Mouse (Mus musculus): ENCODE results near the gene Pla2g6.

Gene Pla2g6

DNA sequence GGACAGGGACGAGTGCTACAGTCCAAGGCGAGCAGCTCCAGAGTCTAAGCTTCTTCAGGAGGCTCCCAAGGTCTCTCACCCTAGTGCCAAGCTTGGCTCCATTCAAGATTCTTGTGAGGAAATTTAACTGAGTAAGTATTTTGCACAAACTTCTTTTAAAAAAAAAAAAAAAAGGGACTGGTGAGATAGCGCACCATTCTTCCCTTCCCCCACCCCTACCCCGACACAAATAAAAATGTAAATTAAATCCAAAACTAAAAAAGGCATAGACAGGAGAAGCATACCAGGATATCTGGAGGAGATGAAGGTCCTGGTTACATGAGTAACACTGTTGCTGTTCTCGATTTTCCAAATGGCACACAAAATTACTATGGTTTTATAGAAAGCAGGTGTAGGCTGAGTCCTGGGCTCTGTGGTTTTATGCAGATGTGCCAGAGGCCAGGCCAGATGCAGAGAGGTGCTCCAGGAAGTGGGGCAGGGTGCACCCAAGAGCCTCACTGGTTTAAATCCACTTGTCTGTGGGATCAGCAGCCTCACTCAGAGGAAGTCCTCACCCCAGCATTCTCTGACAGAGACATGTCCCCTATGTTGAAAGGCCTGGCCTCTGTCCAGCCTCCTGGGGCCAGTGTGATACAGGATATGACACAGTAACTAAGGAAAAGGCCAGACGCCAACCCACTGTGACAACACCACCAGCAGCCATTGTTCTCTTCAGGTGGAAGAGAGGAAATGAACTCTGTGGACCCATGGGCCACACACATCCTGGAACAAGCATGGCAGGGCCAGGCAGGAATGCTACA is 5.0 kb downstream of the Pla2g6 start:
- DNase-seq (ENCODE audit: low spot score) = peak; percentile 58

DNA sequence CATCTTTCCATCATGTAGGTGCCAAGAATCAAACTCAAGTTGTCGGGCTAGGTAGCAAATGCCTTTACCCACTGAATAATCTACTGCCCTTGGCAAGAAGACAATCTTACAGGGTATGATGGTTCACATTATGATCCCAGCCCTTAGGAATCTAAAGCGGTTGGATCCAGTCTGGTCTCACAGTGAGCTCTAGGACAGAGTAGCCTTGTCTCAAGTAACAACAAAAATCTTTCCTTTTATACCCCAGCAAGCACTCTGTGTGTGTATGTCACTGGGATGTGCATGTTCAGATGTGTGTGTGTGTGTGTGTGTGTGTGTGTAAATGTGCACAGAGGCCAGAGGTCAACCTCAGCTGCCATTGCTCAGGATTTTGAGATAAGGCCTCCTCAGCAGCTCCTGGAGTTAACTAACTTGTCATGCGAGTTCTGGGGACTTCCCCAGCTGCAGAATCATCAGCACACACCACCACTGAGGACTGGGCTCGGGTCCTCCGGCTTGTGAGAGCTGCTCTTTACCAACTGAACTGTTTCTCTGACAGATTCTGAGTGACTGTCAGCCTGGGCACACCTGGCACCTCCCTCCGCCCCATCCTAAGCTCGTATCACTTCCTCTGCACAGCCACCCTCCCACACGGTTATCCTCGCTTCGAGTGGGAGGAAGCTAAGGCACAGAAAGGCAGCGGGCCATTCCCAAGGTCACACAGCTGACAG is 5.8 kb downstream of the Pla2g6 start:
- DNase-seq (ENCODE audit: low spot score) = no peak

DNA sequence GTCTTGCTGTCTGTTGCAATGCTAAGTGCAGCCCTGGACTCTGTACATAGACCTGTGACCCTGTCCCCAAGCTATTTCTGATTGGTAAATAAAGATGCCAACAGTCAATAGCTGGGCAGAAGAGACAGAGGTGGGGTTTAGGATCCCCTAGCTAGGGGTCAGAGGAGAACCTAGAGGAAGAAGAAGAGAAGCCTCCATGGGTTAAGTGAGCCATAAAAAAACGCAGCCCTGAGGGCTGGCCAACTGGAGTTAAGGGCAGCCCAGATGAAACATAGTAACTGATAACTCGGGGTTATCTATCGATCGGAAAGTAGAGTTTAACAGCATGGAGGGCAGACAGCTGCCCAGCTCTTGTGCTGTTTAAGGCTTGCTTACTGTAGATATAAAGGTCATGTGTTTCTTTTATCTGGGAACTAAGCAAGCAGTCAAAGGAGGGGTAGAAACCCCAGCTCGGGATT is 6.4 kb downstream of the Pla2g6 start:
- no peak for DNase-seq (ENCODE audit: low spot score)

DNA sequence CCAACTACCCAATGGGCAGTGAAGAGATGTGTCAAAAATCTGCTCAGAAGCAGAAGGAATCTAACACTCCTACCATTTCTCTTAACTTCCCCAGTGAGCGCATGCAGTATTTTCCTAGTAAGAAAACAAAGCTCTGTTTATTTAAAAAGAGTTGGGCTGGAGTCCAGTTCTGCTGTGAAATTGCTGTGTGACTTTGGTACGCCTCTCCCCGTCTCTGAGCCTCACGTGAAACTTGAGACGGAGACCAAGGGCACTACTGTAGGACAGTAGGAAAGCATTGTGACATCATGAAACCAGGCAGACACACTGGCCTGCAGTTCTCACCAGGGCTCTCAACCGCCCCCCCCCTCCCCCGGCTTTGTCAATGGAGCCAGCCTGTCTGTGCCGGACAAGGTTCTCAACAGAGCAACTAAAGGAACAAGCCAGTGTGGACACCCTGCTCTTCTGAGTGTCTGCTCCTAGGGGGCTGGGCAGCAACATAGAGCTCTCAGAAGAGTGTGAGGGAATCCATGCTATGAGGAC is 14.3 kb downstream of the Pla2g6 start:
- no peak for DNase-seq (ENCODE audit: low spot score)

DNA sequence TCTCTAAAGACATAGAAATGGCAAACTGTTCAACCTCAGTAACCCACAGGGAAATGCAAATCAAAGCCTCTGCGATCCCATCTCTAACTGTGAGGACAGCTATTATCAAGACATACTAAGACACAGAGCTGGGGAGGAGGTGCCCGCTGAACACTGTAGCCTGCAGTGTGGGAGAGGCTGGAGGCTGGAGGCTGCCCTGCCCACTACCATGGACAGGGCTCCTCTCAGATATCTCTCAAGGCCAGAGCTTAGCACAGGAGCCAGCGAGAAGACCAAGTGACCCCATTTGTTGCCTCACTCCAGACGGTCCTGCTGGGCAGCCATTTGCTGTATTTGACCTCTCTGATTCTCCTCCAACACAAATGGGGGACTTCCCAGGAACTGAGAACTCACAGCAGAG is 20.3 kb downstream of the Pla2g6 start:
- no peak for DNase-seq (ENCODE audit: low spot score)

DNA sequence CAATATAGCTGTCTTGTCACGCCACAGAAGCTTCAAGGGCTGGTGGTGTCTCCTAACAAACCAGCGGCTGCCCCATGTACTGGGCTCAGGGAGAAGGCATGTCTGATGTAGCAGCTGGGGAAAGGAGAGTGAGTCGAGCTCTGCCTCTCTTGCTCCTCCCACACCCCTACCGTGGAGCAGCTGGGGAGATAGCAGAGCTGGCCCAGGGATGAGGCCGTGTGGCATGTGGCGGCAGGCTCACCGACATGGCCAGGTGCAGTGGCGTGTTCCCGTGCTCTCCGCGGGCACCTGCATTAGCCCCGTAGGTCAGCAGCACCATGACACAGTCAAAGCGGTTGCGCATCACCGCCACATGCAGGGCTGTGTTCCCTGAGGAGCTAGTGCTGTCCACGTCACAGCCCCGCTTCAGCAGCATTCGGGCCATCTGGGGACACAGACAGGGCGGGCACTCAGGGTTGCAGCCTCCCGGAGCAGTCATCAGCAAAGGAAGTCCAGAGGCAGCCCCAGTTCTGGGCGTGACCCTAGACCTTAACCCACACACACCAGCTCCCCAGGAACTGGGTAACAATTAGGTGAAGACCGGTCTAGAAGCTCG is 22.1 kb downstream of the Pla2g6 start:
- DNase-seq (ENCODE audit: low spot score) = no peak

DNA sequence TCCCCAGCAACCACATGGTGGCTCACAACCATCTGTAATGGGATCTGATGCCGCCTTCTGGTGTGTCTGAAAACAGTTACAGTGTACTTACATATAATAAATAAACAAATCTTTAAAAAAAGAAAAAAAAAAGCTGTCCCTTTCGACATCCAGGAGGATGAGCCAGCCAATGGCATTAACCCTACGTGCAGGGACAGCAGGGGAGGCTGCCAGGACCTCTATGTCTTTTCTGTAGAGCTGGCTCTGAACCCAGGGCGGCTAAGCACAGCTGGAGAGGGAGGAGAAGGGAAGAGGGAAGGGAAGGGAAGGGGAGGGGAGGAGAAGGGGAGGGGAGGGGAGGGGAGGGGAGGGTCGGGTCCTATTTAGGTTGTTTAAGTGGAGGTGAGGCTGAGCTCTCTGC is 23.4 kb downstream of the Pla2g6 start:
- DNase-seq (ENCODE audit: low spot score) = no peak

DNA sequence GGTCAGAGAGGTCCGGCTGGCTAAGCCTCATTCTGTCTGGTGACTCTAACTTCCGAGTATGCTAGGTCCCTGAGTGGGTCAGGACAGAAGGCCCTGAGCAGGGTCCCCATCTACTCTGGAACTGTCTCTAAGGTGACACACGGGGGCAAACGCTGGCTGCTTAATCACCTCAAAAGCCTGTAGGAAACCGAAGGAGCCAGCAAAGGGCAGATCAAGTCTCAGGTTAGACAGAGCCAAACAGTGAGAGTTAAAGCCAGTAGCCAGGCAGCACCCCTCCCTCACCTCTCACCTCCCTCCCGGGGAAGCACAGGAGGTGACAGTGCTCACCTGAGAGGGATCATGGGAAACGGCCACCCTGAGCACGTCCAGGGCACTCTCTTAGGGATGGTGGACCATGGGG is 24.5 kb downstream of the Pla2g6 start:
- DNase-seq (ENCODE audit: low spot score) = no peak

DNA sequence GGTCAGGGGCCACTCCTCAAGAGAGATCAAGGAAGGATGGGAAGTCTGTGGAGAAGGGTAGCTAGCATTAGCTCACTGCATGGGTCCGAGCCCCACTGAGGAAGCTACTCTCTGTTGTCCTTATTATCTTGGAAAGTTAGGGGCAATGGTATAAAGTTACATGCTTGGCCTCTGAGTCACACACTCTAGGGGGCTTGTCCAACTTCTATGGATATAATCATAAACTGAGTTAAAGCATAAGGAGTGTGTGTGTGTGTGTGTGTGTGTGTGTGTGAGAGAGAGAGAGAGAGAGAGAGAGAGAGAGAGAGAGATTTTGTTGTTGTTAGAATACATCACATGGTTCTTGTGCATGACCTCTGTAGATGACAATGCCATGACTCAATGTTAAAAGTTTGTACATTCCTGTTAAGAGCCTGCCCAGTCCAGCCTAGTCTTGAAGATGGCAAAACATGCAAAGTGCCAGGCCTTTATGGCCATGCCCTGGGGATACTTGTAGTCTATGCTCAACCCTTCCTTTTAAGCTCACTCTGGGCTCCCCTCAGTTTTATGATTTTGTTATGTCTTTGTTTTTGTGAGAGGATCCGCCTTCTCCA is 28.5 kb downstream of the Pla2g6 start:
- DNase-seq (ENCODE audit: low spot score) = no peak

DNA sequence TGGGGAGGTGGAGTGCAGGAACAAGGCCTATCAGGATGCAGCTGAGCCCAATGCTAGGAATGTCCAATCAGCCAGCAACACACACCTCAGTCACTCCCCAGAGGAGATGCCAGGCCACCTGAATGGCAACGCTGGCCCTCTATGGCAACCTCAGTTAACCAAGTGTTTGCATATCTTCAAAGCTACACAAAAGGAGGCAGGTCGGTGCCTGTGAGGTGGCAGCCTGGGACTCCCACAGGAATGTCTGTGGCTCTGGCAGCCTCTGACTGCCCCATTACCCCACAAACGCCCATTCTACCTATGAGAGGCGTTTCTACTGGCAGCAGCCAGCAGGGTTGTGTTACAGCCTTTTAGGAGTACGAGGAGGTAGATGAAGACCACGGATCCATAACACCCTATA is 29.6 kb downstream of the Pla2g6 start:
- no peak for DNase-seq (ENCODE audit: low spot score)

DNA sequence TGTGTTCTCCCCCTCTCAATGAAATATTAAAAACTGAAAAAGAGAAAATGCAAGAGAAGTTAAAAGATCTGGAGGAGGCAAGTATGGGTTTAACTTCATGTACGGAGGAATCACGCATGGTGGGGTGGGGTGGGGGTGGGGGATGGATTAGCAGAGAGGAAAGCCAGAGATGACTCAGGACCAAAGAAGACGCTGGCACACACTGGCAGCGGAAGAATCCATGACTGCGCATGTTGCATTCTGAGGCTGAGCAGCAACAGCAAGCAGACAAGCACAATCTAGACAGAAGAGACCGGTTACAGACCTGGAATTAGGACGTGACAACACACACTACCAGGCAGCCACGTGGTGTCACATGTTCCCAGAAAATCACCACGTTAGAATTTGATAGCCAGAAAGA is 35.4 kb downstream of the Pla2g6 start:
- no peak for DNase-seq (ENCODE audit: low spot score)

DNA sequence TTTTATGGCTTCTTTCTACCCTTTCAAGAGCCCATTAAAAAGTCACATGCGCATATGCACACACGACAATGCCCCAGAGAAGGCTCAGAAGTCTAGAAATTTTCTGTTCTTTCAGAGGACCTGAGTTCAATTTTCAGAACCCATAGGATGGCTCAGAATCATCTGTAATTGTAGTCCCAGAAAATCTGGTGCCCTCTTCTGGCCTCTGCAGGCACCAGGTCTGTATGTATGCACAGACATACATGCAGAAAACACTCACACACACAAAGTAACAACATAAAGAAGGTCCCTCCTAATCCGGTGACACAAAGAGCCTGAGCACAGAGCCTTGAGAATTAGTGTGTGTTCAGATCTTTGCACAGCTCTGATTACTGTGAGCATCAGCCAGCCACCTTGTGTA is 37.9 kb downstream of the Pla2g6 start:
- DNase-seq (ENCODE audit: low spot score) = no peak

DNA sequence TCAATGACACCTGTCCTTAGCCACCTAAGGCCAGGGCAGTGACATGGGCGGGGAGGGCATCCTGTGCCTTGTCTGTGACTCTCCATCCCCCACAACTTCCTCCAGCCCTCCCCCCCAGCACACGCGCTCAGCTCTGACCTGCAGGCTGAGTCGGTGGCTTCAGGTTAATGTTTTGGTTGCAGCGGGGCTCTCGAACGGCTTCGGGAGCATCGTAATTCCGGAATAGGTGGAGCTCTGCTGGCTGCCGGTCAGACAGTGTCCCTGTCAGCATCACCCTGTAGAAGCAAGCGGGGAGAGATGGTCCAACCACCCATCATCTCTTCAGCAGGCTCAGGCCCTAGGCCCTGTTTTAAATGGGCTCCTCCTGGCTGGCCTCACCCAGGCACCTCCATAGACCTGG is 38.7 kb downstream of the Pla2g6 start:
- no peak for DNase-seq (ENCODE audit: low spot score)

DNA sequence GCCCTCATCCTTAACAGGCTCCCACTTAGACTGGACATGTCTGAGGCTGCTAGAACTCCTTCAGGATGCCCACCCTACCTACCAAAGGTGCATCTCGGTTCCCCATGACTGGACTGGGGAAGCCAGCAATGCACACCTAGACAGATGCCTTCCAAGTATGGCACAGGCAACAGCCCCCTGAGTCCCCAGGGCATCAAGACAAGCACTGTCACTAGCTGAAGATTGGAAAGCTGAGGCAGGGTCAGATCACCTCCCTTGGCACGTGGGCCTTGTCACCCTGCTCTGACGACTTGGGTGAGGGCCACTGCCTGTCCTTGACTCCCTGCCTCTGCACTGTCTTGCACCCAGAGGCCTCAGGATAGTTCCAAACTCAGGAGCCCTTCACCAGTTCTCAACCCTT is 39.8 kb downstream of the Pla2g6 start:
- DNase-seq (ENCODE audit: low spot score) = no peak

DNA sequence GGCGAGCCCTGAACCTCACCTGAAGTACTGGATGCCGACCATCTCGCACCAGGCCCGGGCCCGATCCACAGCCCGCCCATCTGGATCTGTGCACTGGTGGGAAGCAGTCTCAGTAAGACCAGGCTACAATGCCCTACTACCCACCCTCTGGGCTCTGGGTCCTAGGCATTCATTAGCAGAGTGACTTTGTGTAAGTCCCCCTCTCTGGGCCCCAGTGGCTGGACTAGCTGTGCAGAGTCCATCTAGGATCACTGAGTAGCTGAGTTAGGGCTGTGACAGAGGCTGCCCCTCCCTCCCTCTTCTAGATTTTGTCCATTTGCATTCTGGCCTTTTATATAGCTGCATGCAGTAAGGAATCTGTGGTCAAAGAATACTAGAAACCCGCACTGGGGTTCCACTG is 41.1 kb downstream of the Pla2g6 start:
- no peak for DNase-seq (ENCODE audit: low spot score)

DNA sequence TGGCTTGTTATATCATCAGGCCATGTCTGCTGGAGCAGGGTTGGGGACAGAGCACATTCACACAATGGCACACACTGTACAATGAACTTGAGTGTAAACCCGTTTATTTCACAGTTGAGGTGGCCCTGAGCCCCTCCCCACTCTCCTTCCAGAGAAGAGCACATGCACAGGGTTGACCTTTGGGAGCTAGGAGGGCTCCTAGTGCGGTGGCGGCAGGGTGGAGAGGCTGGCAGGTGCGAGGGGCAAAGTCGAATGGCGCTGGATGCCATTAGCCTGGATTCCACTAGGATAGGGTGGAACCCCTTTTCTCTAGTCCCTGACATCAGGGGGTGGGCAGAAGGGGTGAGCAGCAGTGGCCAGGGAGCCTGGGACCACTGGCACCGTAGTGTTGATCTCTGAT is 42.0 kb downstream of the Pla2g6 start:
- no peak for DNase-seq (ENCODE audit: low spot score)

DNA sequence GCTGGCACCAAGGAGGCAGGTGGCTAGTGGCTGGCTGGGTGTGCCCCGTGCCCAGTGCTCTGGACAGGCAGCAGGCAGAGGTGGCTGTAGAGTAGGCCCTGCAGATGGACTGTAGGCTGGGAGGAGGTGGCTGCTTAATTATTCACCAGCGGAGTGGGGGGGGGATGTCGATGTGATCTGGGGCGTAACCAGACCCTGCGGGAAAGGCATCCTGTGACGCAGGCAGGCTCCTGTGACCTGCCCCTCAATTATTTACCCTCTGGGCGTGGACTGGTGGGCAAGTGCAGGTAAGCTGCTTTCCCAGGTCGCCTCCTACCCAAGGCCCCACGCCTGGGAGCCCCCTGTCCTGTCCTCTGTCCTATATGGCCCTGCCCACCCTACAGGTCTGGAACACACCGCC is 42.8 kb downstream of the Pla2g6 start, which contains the start of gene Baiap2l2:
Baiap2l2 (minus strand) TSS at position 139 of the 400 bp plus-strand sequence.
- no peak for DNase-seq (ENCODE audit: low spot score)

DNA sequence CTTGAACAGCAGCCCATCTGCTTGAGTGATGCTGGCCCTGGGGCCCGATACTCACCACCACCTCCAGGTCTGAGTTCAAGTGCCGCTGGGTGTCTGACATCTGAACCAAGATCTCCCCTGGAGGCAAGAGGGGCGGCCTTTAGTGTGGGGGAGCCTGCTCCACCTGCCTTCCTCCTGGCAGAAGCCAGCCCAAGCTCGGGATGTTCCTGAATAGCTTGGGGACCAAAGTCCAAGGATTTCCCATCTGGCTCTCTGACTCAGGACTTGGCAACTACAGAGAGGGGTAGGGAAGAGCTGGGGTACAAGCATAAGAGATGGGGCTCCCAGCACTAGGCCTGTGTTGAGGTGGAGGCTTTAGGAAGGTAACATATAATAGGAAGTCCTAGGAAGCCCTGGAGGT is 44.8 kb downstream of the Pla2g6 start:
- DNase-seq (ENCODE audit: low spot score) = no peak

DNA sequence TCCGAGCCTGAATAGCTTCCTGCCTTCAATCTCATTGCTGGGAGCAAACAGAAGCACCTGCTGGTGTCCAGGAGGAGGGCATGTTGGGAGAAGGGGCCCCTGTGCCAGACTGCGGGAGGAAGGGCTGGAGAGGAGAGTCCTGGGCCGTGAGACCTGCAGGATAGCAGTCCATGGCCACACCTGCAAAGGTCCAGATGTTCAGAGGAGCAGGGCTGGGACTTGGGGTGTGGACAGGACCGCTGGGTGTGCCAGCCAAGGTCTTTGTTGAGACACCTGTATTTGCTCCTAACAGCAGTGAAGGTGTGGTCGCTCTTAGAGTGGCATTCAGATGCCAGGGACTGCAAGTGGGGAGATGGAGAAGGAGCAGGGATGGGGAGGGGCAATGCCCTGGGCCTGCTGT is 45.8 kb downstream of the Pla2g6 start:
- DNase-seq (ENCODE audit: low spot score) = no peak

DNA sequence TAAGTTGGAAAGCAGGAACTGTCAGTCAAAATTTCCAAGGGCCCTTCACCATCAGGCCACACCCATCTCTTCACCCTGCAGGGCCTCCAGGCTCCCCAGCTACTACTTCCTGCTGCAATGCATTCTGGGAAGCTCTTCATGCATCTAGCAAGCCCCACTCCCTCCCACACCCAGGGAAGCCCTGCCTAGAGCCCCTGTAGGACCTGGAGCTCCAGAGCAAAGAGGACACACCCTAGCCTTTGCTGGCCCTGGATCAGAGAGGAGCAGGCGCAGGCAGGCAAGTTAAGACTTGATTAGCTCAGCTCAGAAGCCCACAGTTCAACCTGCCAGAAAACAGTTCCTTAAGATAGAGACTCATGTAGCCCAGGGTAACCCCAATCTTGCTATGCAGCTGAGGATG is 46.8 kb downstream of the Pla2g6 start:
- no peak for DNase-seq (ENCODE audit: low spot score)

DNA sequence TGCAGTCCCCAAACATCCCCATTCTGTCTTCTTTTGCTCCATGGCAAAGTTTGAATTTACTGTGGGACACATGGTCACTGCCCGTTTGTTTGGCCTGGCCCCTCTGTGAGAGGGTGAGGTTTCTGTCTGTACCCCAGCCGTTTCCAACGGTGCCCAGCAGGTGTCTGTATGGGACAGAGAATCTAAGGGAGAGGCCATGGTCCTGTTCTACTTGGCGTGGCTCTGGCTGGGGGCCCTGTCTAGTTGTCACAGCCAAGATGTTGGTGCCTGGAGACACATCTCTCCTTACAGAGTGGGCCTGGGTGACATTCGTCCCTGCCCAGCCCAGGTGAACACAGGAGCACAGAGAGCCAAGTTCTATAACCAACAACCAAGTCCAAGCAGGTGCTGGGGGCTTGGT is 47.3 kb downstream of the Pla2g6 start:
- DNase-seq (ENCODE audit: low spot score) = no peak

DNA sequence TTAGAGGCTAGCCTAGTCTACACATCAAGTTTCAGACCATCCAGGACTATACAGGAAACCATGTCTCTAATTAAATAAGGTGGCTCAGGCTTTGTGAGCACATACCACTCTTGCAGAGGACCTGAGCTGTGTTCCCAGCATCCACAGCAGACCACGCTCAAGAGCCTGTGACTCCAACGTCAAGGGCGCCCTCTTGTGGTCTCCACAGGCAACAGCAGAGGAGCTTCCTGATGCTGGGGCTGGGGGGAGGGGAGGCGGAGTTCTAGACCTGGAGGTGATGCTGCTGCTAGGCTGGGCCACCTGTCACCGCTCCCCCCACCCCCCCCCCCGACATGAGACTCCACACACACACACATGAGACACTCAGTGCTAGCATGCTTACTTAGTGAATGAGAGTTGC is 48.0 kb downstream of the Pla2g6 start:
- no peak for DNase-seq (ENCODE audit: low spot score)

DNA sequence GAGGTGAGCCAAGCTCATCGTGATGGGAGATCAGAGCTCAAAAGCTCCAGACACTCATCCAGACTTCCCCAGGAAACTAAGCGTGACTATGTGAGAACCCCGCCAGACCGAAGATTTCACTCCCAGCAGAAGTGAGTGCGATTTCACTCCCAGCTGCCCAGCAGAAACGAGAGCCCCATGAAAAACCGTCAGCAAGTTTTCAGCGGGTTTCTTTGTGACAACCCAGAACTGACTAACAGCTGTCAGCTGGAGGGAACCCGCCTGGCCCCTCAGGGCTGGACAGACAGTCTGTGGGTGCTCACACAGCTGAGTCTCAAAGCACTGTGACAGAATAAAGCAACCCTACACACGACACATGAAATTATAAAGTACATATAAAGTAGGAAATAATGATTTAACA is 50.5 kb downstream of the Pla2g6 start:
- no peak for DNase-seq (ENCODE audit: low spot score)
